14 mouse cellular contexts compared by ENCODE assay signal in the genomic region with DNA sequence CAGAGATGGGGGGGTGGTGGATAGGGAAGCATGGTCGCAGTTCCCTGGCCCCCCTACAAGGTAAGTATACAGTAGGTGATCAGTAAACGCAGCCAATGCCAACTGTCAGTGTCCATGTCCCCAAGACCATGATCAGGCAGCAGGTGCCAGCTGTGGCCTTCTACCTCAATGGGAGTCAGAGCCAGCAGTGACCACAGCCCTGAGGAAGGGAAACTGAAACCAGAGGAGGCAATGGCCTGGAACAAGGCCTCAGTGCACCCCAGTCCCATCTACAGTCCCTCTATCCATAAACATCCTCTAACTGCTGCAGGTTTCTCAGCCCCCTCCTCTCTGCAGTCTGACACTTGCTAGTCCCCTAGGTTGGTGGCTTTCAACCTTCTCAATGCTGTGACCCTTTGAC. TPM values are rescaled to one million over a fixed set of nuclear protein-coding genes. Genes with fewer than 3 reads are reported as not detected.
"Had no signal": no experiment of that assay in that cellular context is flagged by ENCODE, and none has a peak within 500 bp of the region (broad histone marks: within the 10 kb centered on the region; RNA-seq: fewer than 3 reads in every experiment).

No protein-coding gene starts in this region.

- H3K4me3 ChIP-seq: limb, embryonic 10.5 days; midbrain, embryonic 10.5 days; neural tube, embryonic 12.5 days had no signal

- H3K27ac ChIP-seq: limb, embryonic 10.5 days; midbrain, embryonic 10.5 days; neural tube, embryonic 12.5 days had no signal

- H3K36me3 ChIP-seq: limb, embryonic 10.5 days; midbrain, embryonic 10.5 days; neural tube, embryonic 12.5 days had no signal

- H3K27me3 ChIP-seq: neural tube, embryonic 12.5 days had no signal

- ATAC-seq: intestine, embryonic 16.5 days had no signal

- DNase-seq: kidney, adult 2 months; kidney, postnatal 36 days; midbrain, embryonic 14.5 days; right cerebral cortex, postnatal 14 days; thymus, adult 18-20 months; thymus, postnatal 14 days had no signal

- H3K4me2 ChIP-seq: liver, embryonic 11.5 days; neural tube, embryonic 12.5 days had no signal

- H3K9ac ChIP-seq: neural tube, embryonic 12.5 days had no signal

- H3K9me3 ChIP-seq: limb, embryonic 10.5 days; midbrain, embryonic 10.5 days; neural tube, embryonic 12.5 days had no signal

RNA-seq across cellular contexts. Expression of a gene that starts 27.9 kb away (rescaled TPM):
- total RNA-seq: monocyte, adult 5-6 weeks had no signal
- polyA plus RNA-seq: limb, embryonic 10.5 days; liver, embryonic 11.5 days; liver, embryonic 16.5 days; stomach, embryonic 14.5 days had no signal
